Mouse (Mus musculus) liver, postnatal 0 days (tissue): Measurements from ENCODE around the gene Hist1h4m.
"Not testable (repeated sequence)": the region's sequence is repeated elsewhere in the genome, so short reads cannot be mapped to it uniquely, and the experiment has no call there.

Source experiments
- CTCF ChIP-seq: sonication (generic); IDR thresholded peaks from 2 replicates; pipeline ENCODE4 v1.5.1; 2016; ENCODE audit warnings: antibody characterized with exemption, low read depth
- EP300 ChIP-seq: IDR thresholded peaks from 2 replicates; pipeline ENCODE4 v1.6.1; 2016; ENCODE audit warnings: antibody characterized with exemption, low read depth, mild to moderate bottlenecking

DNA sequence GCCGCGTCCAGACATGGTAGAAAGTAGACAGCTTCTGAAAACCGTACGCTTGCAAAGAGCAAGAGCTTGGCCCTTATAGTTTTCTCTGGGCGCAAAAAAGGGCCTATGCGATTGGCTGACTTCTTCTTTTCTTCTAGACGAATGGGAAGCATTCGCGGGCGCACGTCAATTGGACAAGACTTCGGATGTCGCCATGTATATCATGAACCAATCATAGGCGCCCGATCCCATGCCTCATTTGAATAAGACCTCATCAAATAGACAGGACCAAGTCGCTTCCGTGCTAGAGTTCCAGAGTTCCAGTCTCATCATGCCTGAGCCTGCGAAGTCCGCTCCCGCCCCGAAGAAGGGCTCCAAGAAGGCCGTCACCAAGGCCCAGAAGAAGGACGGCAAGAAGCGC is 21.9 kb downstream of the Hist1h4m start, which contains the start of the genes Hist1h2ap and Hist1h2br:
- not testable (repeated sequence) for TF ChIP-seq CTCF, EP300
